Mouse (Mus musculus) cerebellum, adult 11-12 months (tissue): Measurements from ENCODE around the gene Zfp746.
"Not testable (repeated sequence)": the region's sequence is repeated elsewhere in the genome, so short reads cannot be mapped to it uniquely, and the experiment has no call there.

Experiments
- DNase-seq: peaks from one replicate; pipeline ENCODE4 v3.0.0; 2022

The Zfp746 gene

DNA sequence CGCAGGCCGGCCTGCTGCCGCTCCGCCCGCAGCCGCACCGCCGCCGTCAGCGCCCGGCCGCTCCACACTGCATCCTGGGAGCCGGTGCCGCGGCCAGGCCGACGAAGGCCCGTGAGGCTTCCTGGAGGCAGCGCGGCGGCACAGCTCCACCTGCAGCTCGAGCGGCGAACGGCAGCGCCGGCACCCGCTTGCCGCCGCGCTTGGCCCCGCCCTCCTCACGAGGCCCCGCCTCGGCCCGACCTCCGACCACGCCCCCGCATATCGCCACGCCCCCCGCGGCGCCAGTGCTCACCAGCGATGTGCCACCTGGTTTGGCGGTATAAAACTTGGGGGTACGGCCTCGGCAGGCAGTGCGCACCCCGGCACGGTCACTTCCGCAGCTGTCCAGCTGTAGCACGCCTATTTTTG is at the start of gene Zfp746:
Gene Zfp746, minus strand, starts transcription at position 123 of the 408 bp plus-strand sequence.
- peak; percentile 92 for DNase-seq

DNA sequence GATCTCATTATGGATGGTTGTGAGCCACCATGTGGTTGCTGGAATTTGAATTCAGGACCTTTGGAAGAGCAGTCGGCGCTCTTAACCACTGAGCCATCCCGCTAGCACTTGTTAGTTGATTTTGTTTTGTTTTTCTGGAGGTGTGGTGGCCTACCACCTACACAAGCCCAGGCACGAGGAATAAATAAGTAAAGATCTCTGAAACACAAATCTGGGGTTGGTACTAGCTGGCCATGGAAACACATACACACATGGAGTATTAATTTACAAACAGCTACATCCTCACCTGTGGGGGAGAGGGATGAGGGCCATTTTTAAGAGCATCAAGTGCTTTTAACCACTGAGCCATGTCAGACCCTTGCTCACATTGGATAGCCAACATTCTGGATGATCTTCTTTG is 34.7 kb upstream of the Zfp746 start:
- DNase-seq, result not testable (repeated sequence)

DNA sequence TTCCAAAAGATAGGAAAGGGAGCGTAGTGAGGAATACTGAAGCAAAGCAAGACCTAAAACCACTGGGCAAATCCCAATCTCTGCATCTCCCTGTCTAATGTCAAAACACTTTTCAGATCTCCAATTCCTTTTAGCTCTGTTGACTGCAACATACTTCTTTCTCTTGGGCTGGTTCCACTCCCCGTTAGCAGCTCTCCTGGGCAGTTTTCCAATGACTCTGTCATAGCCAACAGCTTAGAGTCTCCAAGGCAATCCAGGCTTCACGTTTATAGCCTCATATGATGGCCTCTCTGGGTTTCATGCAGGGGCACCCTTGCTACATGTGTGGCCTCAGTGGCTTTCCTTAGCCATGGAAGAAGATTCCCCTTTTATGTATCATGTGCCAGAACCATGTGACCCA is 29.6 kb upstream of the Zfp746 start:
- DNase-seq, result no peak

- no peak for DNase-seq
Observed at GRCm38 (mm10) chr6:48086957-48087715, 743 bp upstream of the Zfp746 start.

DNA sequence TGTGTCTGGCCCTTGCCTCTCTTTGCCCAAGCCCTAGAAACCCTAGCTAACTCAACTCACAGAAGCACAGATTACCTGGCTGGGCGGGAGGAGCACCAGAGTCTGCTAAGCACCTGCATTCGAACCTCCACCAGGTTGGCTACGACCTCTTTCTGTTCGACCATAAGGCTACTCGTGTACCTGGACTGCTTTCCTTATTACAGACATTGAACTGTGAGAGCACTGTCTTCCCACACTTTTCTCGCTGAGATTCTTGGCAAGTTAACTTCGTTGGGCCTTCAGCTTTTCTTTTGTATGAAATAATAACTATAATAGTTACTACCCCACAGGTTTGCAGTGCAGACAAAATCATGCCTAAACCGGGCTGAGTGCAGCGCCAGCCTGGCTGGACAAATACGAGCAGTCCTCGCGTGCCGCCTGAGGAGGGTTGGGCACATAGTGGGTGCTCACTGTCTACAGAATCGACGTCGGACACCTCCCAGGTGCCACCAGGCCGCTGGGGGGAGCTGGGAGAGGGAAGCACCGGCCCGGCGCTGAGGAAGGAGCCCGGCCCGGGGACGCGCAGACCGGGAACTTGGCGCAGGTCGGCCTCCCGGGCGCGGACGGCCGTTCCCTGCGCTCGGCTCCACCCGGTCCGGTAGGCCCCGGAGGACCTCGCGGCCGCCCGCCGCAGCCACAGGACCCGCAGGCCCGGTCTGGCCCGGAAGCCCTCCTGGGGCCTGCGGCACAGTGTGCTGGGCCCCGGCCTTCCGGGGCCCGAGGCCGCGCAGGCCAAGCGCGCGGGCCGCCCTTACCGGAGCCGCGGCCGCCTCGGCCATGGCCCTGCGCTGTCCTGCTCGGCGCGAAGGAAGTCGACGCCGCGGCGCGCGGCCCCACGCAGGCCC is 630 bp downstream of the Zfp746 start:
- DNase-seq, result peak; percentile 73

- DNase-seq, result no peak
Observed at GRCm38 (mm10) chr6:48083733-48084191, 2.6 kb downstream of the Zfp746 start.

DNA sequence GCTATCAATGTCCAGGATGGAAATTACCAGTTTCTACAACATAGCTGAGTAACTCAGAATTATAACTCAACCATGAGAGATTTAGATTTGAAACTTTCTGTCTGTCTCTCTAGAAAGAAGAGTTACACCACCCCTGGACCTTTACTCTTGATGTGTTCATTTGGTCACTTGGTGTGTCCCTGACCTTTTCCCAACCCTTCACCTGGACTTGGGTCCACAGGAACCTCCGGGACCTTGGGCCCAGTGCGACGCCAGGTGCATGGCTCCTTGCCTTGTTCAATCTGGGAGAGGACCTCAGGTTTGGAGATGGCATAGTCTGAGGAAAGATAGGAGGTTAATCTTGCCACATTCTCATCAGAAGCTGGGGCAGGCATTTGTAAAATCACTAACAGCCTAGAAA is 4.4 kb downstream of the Zfp746 start:
- DNase-seq, result no peak

GRCm38 (mm10) chr6:48081021-48081420 is 5.4 kb downstream of the Zfp746 start:
- DNase-seq, result no peak

DNA sequence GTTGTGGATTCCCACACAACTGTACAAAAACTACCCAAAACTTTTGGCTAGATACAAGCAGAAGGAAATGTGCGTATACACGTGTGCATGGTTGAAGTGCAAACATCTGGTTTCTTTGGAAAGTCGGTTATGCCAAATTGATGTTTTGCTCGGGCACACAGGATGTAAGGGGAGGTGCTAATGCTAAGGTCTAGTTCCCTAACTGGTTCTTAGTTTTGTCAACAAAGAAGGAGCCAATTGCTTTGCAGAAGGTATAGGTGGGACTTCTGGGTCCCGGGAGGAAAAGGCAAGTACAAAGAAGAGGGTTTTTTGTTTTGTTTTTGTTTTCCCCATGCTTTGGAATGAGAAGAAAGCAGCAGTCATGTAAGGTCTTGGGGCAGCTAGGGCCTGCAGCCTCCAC is 13.1 kb downstream of the Zfp746 start:
- no peak for DNase-seq

DNA sequence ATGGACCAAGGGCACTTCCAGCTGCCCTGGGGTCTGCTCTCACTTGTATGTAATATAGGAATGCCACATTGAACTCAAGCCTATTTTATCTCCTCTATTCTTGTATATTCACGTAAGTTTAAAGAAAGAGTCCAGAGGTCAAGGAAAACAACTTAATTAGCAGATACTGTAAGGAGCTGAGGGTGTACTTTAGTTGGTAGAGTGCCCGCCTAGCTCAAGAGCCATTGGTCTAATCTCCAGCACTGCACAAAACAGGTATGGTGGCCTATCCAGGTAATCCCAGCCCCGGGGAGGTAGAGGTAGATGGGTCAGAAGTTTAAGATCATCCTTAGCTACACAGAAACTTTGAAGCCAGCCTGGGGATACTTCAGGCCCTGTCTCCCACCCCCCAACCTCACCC is 18.9 kb downstream of the Zfp746 start:
- no peak for DNase-seq

GRCm38 (mm10) chr6:48065587-48066075 is 20.8 kb downstream of the Zfp746 start:
- no peak for DNase-seq

DNA sequence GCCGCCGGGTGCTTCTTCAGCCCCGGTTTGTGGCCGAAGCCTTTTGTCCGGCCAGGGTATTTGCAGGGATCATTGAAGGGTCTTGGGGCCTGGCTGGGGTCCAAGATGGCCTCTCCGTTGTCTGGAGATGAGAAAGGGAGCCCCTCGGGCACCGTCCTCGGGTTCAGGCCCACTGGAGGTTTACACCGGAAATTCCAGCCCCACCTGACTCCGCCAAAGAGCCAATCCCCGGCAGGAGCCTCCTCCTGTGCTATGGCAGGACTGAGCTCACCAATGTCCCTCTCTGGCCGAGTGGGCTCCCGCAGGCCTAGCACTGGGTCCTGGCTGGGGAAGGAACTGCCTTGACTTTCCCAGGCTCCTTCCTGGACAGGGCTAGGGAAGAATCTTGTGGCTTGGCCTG is 21.9 kb downstream of the Zfp746 start:
- no peak for DNase-seq

DNA sequence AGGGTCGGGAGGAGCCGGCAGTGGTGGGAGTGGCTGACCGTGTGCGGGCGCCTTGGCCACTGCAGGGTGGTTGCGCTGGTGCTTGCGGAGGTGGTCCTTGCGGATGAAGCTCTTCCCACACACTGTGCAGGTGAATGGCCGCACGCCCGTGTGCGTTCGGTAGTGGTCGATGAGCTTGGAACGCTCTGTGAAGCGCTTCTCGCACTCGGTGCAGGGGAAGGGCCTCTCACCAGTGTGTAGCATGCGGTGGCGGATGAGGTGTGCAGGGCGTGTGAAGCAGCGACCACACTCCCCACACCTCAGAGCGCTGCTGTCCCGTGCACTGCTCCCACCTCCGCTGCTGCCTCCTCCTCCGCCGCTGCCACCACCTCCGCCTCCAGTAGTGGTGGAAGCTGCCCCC is 22.5 kb downstream of the Zfp746 start:
- DNase-seq, result no peak

GRCm38 (mm10) chr6:48060895-48061294 is 25.5 kb downstream of the Zfp746 start:
- no peak for DNase-seq

- peak; percentile 90 for DNase-seq
Observed at GRCm38 (mm10) chr6:48060421-48060820, 26.0 kb downstream of the Zfp746 start.

DNA sequence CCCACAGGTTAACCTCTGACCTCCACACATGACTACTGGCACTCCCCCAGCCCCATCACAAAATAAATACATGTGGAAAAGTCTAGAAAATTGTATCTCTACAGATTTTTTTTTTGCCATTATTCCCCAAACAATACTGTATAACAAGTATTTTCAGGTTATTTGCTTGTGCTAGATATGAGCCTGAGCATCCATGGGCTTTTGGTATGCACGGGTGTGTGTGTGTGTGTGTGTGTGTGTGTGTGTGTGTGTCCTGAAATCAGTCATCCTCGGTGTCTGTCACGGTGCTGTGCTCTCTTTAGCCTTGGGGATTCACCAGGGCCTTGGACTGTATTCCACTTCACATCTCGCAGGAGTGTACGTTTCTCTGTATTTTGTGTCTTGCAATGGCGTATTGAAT is 34.3 kb downstream of the Zfp746 start:
- no peak for DNase-seq

DNA sequence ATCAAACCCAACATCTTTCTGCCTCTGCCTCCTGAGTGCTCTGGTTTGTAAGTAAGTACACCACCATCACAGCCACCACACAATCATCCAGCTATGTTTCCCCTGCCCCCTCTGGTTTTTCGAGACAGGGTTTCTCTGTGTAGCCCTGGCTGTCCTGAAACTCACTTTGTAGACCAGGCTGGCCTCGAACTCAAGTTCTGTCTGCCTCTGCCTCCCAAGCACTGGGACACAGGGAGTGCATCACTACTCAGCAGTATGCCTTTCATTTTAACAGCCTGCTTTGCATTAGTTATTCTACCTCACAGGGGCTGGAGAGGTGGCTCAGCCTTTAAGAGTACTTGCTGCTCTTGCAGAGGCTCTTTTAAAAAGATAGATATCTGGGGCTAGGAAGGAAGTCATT is 34.7 kb downstream of the Zfp746 start:
- no peak for DNase-seq

GRCm38 (mm10) chr6:48049273-48050065 is 36.9 kb downstream of the Zfp746 start:
- DNase-seq, result no peak

- peak; percentile 85 for DNase-seq
Observed at GRCm38 (mm10) chr6:48048426-48049272, 37.7 kb downstream of the Zfp746 start, which contains the start of gene Zfp777. Zfp777 (minus strand) TSS chr6:48048911.

GRCm38 (mm10) chr6:48047450-48048351 is 38.7 kb downstream of the Zfp746 start:
- peak; percentile 59 for DNase-seq

DNA sequence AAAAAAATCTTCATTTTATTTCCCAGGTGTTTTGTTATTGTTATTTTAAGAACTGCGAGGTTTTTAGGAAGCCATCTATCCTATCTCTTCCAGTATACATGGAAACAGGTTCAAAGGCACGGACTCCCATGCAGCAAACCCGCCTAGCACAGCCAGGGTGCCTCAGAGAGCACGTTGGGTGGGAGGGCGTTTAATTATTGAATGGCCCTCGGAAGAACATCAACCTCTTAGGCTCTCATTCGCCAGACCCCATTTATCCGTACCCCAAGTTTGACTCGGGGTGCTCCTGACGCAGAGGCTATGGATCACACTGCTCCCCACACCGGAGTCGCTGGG is 39.3 kb downstream of the Zfp746 start:
- DNase-seq, result no peak
